25 mouse cellular contexts compared by ENCODE assay signal in the genomic region with DNA sequence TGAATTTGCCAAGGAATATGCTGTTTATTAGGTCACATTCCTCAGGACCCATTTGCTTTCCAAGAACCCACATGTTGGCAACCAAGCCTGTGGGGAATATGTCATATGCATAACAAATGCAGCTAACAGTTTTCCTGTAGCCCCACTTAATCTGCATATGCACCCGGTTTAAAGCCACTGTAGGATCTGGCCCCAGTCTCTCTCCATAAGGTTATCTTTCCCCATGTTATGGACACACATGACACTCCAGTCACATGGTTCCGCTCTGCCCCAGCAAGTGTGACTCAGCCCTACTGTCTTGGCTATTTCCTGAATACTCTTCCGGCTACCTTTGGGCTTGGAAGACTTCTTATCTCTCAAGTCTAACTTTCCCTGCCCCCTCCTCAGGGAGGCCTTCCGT.
DNase-seq lines count a peak whose midpoint lies in the region; ATAC-seq and TF ChIP-seq lines count a peak whose summit lies in the region.
"Had no signal": no experiment of that assay in that cellular context is flagged by ENCODE, and none has a peak within 500 bp of the region (broad histone marks: within the 10 kb centered on the region; RNA-seq: fewer than 3 reads in every experiment).

No protein-coding gene starts in this region.

- H3K4me1 ChIP-seq in forebrain, embryonic 14.5 days (ENCODE audit: control insufficient read depth, insufficient read depth, low read length): peaks cover 21% of the 10 kb centered on the region
- no peaks in the 10 kb centered on the region for H3K4me1 ChIP-seq in forebrain, embryonic 10.5 days
- peaks cover 13% of the 10 kb centered on the region for H3K4me1 ChIP-seq in kidney, embryonic 15.5 days
- no peaks in the 10 kb centered on the region for H3K4me1 ChIP-seq in intestine, embryonic 16.5 days (ENCODE audit: control insufficient read depth, insufficient read depth, low read length)
- H3K4me1 ChIP-seq: limb, embryonic 12.5 days; lung, embryonic 15.5 days had no signal

- TF ChIP-seq POLR2A in brain, embryonic 14.5 days (IDR thresholded peaks at IDR 0.05; ENCODE audit: borderline replicate concordance, extremely low read depth, insufficient read depth, insufficient read length, poor library complexity, severe bottlenecking): no peak

- no peak overlapping the region for H3K4me2 ChIP-seq in forebrain, embryonic 14.5 days (ENCODE audit: low read length)
- no peak overlapping the region for H3K4me2 ChIP-seq in kidney, embryonic 15.5 days
- no peak overlapping the region for H3K4me2 ChIP-seq in intestine, embryonic 16.5 days (ENCODE audit: low read depth, low read length)
- H3K4me2 ChIP-seq: heart, embryonic 15.5 days; limb, embryonic 12.5 days; lung, embryonic 15.5 days had no signal

- no peak for TF ChIP-seq CTCF in brain, embryonic 14.5 days (IDR thresholded peaks at IDR 0.05; ENCODE audit: borderline replicate concordance, extremely low read depth, insufficient read depth, insufficient read length)

- H3K36me3 ChIP-seq in forebrain, embryonic 14.5 days (ENCODE audit: control insufficient read depth, insufficient read depth, low read length): no peaks in the 10 kb centered on the region
- H3K36me3 ChIP-seq in forebrain, embryonic 10.5 days (replicated peaks): no peaks in the 10 kb centered on the region
- no peaks in the 10 kb centered on the region for H3K36me3 ChIP-seq in kidney, embryonic 15.5 days
- H3K36me3 ChIP-seq in intestine, embryonic 16.5 days (ENCODE audit: control insufficient read depth, insufficient read depth, low read length): no peaks in the 10 kb centered on the region
- H3K36me3 ChIP-seq: G1E; heart, embryonic 15.5 days; limb, embryonic 12.5 days; lung, embryonic 15.5 days had no signal

- no peak overlapping the region for H3K9ac ChIP-seq in forebrain, embryonic 14.5 days (ENCODE audit: low read length)
- no peak overlapping the region for H3K9ac ChIP-seq in kidney, embryonic 15.5 days
- no peak overlapping the region for H3K9ac ChIP-seq in intestine, embryonic 16.5 days (ENCODE audit: low read depth, low read length)
- H3K9ac ChIP-seq: heart, embryonic 15.5 days; limb, embryonic 12.5 days; liver, embryonic 14.5 days; lung, embryonic 15.5 days had no signal

- no peak for DNase-seq in forebrain, embryonic 14.5 days (ENCODE audit: low spot score)
- no peak for DNase-seq in forebrain, embryonic 10.5 days (ENCODE audit: extremely low spot score, low spot score)
- no peak for DNase-seq in kidney, adult 8-10 months
- peak; percentile 60 for DNase-seq in 416B (ENCODE audit: low read depth)
- peak; percentile 37 for DNase-seq in brain, embryonic 14.5 days (ENCODE audit: low read depth)
- no peak for DNase-seq in spleen, adult 12 weeks (ENCODE audit: low spot score)
- DNase-seq: adrenal gland, adult 8-10 months; cerebellum, adult 8-10 months; cerebellum, postnatal 36 days; gastrocnemius, postnatal 36 days; heart, adult 2 months; heart, postnatal 4 days; kidney, adult 11 months; kidney, postnatal 14 days; layer of hippocampus, postnatal 36 days; lung, postnatal 4 days had no signal

- H3K9me3 ChIP-seq in forebrain, embryonic 14.5 days (replicated peaks; ENCODE audit: control insufficient read depth, low read length): no peaks in the 10 kb centered on the region
- H3K9me3 ChIP-seq in forebrain, embryonic 10.5 days: no peaks in the 10 kb centered on the region
- H3K9me3 ChIP-seq in kidney, embryonic 15.5 days (replicated peaks): no peaks in the 10 kb centered on the region
- no peaks in the 10 kb centered on the region for H3K9me3 ChIP-seq in intestine, embryonic 16.5 days (ENCODE audit: control insufficient read depth, low read length)
- H3K9me3 ChIP-seq: heart, embryonic 15.5 days; limb, embryonic 12.5 days; lung, embryonic 15.5 days had no signal

- H3K27me3 ChIP-seq in forebrain, embryonic 14.5 days (replicated peaks; ENCODE audit: control insufficient read depth, insufficient read depth, low read length): no peaks in the 10 kb centered on the region
- H3K27me3 ChIP-seq in forebrain, embryonic 10.5 days (ENCODE audit: poor library complexity, severe bottlenecking): no peaks in the 10 kb centered on the region
- no peaks in the 10 kb centered on the region for H3K27me3 ChIP-seq in kidney, embryonic 15.5 days
- no peaks in the 10 kb centered on the region for H3K27me3 ChIP-seq in intestine, embryonic 16.5 days (replicated peaks; ENCODE audit: control insufficient read depth, insufficient read depth, low read length)
- H3K27me3 ChIP-seq: CH12.LX; heart, embryonic 15.5 days; limb, embryonic 12.5 days; lung, embryonic 15.5 days had no signal

- peak overlapping the region; percentile 66 for H3K27ac ChIP-seq in forebrain, embryonic 14.5 days (ENCODE audit: low read depth, low read length)
- no peak overlapping the region for H3K27ac ChIP-seq in forebrain, embryonic 10.5 days
- H3K27ac ChIP-seq in kidney, embryonic 15.5 days: no peak overlapping the region
- no peak overlapping the region for H3K27ac ChIP-seq in intestine, embryonic 16.5 days (ENCODE audit: low read length)
- H3K27ac ChIP-seq: heart, adult 2 months; heart, embryonic 15.5 days; limb, embryonic 12.5 days; liver, embryonic 14.5 days; lung, embryonic 15.5 days had no signal

- ATAC-seq in forebrain, embryonic 14.5 days: no peak
- ATAC-seq in kidney, embryonic 15.5 days (replicated peaks; ENCODE audit: low FRiP score): 0 out of 2 replicates have a peak, but pooled peaks have one; percentile 43
- ATAC-seq in intestine, embryonic 16.5 days: no peak
- ATAC-seq: activated CD4-positive, CD25-positive, alpha-beta regulatory T cell, adult 4 months had no signal

- WGBS in forebrain, embryonic 14.5 days: 77% methylated on average over 4 of the region's 4 CpGs
- WGBS in forebrain, embryonic 10.5 days: 85% methylated on average over 4 of the region's 4 CpGs
- WGBS in kidney, embryonic 15.5 days: 60% methylated on average over 4 of the region's 4 CpGs
- WGBS in intestine, embryonic 16.5 days: 79% methylated on average over 4 of the region's 4 CpGs

- H3K4me3 ChIP-seq in forebrain, embryonic 14.5 days (ENCODE audit: low read depth, low read length): no peak overlapping the region
- no peak overlapping the region for H3K4me3 ChIP-seq in forebrain, embryonic 10.5 days
- no peak overlapping the region for H3K4me3 ChIP-seq in kidney, embryonic 15.5 days (replicated peaks)
- no peak overlapping the region for H3K4me3 ChIP-seq in intestine, embryonic 16.5 days (ENCODE audit: low read length)
- H3K4me3 ChIP-seq: heart, adult 2 months; heart, embryonic 15.5 days; limb, embryonic 12.5 days; lung, embryonic 15.5 days had no signal

Comparison
In these comparisons a context has a peak if more than half of its experiments do, and no peak if none do; other contexts are left out.
1. DNase-seq: peak in 416B (single experiment) and brain, embryonic 14.5 days (single experiment); none in forebrain, embryonic 14.5 days (single experiment), forebrain, embryonic 10.5 days (single experiment), kidney, adult 8-10 months (0 of 2) and spleen, adult 12 weeks (single experiment).